Mouse (Mus musculus) CH12.LX (cell line): ENCODE data around the gene Rerg.

ENCODE experiments used
- BHLHE40 ChIP-seq: IDR thresholded peaks from 2 replicates; pipeline ENCODE4 v1.6.1; 2011; ENCODE audit warnings: mild to moderate bottlenecking, low read depth, low read length, improper control_type of control experiment
- EP300 ChIP-seq: IDR thresholded peaks from 2 replicates; pipeline ENCODE4 v1.6.1; 2011; ENCODE audit warnings: low read length, improper control_type of control experiment
- JUND ChIP-seq: conservative IDR thresholded peaks from 2 replicates; pipeline ENCODE4 v1.6.1; 2011; ENCODE audit warnings: low read depth, low read length, improper control_type of control experiment
- MAX ChIP-seq: IDR thresholded peaks from 2 replicates; pipeline ENCODE4 v1.6.1; 2011; ENCODE audit warnings: low read length, improper control_type of control experiment
- MEF2A ChIP-seq: IDR thresholded peaks from 2 replicates; pipeline ENCODE4 v1.6.1; 2014; ENCODE audit warnings: low read depth, mild to moderate bottlenecking, inconsistent platforms, low read length, improper control_type of control experiment, borderline replicate concordance
- POLR2A ChIP-seq: IDR thresholded peaks from 2 replicates; pipeline ENCODE4 v1.6.1; 2011; ENCODE audit warnings: low read depth, mild to moderate bottlenecking, improper control_type of control experiment, low read length
- SMC3 ChIP-seq: IDR thresholded peaks from 2 replicates; pipeline ENCODE4 v1.6.1; 2011; ENCODE audit warnings: low read depth, low read length, improper control_type of control experiment
- ZNF384 ChIP-seq: IDR thresholded peaks from 2 replicates; pipeline ENCODE4 v1.6.1; 2012; ENCODE audit warnings: low read depth, low read length, improper control_type of control experiment, inconsistent platforms

DNA sequence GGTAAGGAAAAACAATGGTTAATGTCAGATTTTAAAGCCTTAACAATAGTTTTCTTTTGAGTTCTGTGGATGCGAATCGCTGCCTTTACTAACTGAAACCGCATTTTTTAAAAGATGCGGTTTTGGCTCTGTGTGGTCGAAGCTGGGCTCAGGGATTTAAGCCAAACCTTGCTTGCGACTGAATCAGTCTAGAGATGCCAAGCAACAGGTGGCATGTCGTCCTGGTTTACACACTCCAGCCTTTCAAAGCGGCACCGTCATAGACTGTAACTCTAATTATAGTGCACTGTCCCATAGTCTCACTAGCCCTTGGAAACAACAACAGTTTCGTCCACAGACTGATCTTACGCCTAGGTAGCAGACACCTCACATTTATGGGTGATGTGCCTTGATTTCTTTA is 123.3 kb downstream of the Rerg start:
- TF ChIP-seq BHLHE40 = no peak
- no peak for TF ChIP-seq JUND
- no peak for TF ChIP-seq POLR2A
- TF ChIP-seq ZNF384 = no peak
- TF ChIP-seq SMC3 = no peak
- no peak for TF ChIP-seq MAX
- TF ChIP-seq MEF2A = no peak
- no peak for TF ChIP-seq EP300
